9 mouse cellular contexts compared by ENCODE assay signal in genomic region chr13:43239790-43240216, GRCm38 (mm10).
DNase-seq lines count a peak whose midpoint lies in the region; ATAC-seq and TF ChIP-seq lines count a peak whose summit lies in the region.
"Had no signal": no experiment of that assay in that cellular context is flagged by ENCODE, and none has a peak within 500 bp of the region (broad histone marks: within the 10 kb centered on the region; RNA-seq: fewer than 3 reads in every experiment).

No protein-coding gene starts in this region.

- 86% methylated on average over 11 of the region's 11 CpGs for WGBS in embryonic facial prominence, embryonic 13.5 days
- WGBS in embryonic facial prominence, embryonic 10.5 days, result 92% methylated on average over 11 of the region's 11 CpGs
- WGBS in kidney, postnatal 0 days, result 40% methylated on average over 11 of the region's 11 CpGs

- no peak for DNase-seq in embryonic facial prominence, embryonic 10.5 days (ENCODE audit: low spot score)
- DNase-seq in right cerebral cortex, adult 2 months (ENCODE audit: low spot score in 2 of 2), result peak; percentile 66
- no peak for DNase-seq in right cerebral cortex, postnatal 14 days
- DNase-seq in kidney, postnatal 0 days (ENCODE audit: low spot score), result peak; percentile 90
- DNase-seq in splenic B cell, adult 2 months (ENCODE audit: low read depth, low spot score), result peak; percentile 69
- no peak for DNase-seq in cerebellum, adult 18-20 months
- no peak for DNase-seq in thymus, postnatal 10 days (ENCODE audit: low spot score in 2 of 2)

- H3K36me3 ChIP-seq in embryonic facial prominence, embryonic 13.5 days, result no peaks in the 10 kb centered on the region
- H3K36me3 ChIP-seq in embryonic facial prominence, embryonic 10.5 days (replicated peaks), result no peaks in the 10 kb centered on the region
- no peaks in the 10 kb centered on the region for H3K36me3 ChIP-seq in kidney, postnatal 0 days (ENCODE audit: insufficient read depth, low read length)
- no peaks in the 10 kb centered on the region for H3K36me3 ChIP-seq in splenic B cell, adult 2 months (ENCODE audit: control insufficient read depth, insufficient read depth, low read length, poor library complexity, severe bottlenecking)

- no peaks in the 10 kb centered on the region for H3K27me3 ChIP-seq in embryonic facial prominence, embryonic 13.5 days
- no peaks in the 10 kb centered on the region for H3K27me3 ChIP-seq in embryonic facial prominence, embryonic 10.5 days (replicated peaks; ENCODE audit: low read depth, poor library complexity, severe bottlenecking)
- no peaks in the 10 kb centered on the region for H3K27me3 ChIP-seq in kidney, postnatal 0 days (ENCODE audit: insufficient read depth, low read length)
- H3K27me3 ChIP-seq in splenic B cell, adult 2 months (ENCODE audit: control insufficient read depth, insufficient read depth, low read length, poor library complexity, severe bottlenecking), result no peaks in the 10 kb centered on the region

- ATAC-seq in embryonic facial prominence, embryonic 13.5 days (ENCODE audit: insufficient number of reproducible peaks, insufficient read depth, low FRiP score, low TSS enrichment, low read depth), result no peak
- ATAC-seq in kidney, postnatal 0 days (replicated peaks; ENCODE audit: low FRiP score, low read depth), result 0 out of 2 replicates have a peak, but pooled peaks have one; percentile 13

- H3K9ac ChIP-seq in embryonic facial prominence, embryonic 13.5 days, result 0 out of 2 replicates have a peak overlapping the region, but pooled peaks have one; percentile 2
- H3K9ac ChIP-seq in kidney, postnatal 0 days (ENCODE audit: low read depth, low read length), result no peak overlapping the region

- no peak overlapping the region for H3K4me3 ChIP-seq in embryonic facial prominence, embryonic 13.5 days
- no peak overlapping the region for H3K4me3 ChIP-seq in embryonic facial prominence, embryonic 10.5 days
- H3K4me3 ChIP-seq in kidney, postnatal 0 days (replicated peaks; ENCODE audit: low read depth, low read length), result no peak overlapping the region
- H3K4me3 ChIP-seq: erythroblast, embryonic 14.5 days had no signal

- H3K27ac ChIP-seq in embryonic facial prominence, embryonic 13.5 days, result no peak overlapping the region
- H3K27ac ChIP-seq in embryonic facial prominence, embryonic 10.5 days (replicated peaks), result no peak overlapping the region
- H3K27ac ChIP-seq in kidney, postnatal 0 days, result no peak overlapping the region

- no peaks in the 10 kb centered on the region for H3K9me3 ChIP-seq in embryonic facial prominence, embryonic 13.5 days
- no peaks in the 10 kb centered on the region for H3K9me3 ChIP-seq in embryonic facial prominence, embryonic 10.5 days
- H3K9me3 ChIP-seq in kidney, postnatal 0 days (replicated peaks; ENCODE audit: low read length), result no peaks in the 10 kb centered on the region

- H3K4me2 ChIP-seq in embryonic facial prominence, embryonic 13.5 days, result no peak overlapping the region
- 0 out of 2 replicates have a peak overlapping the region, but pooled peaks have one; percentile 6 for H3K4me2 ChIP-seq in kidney, postnatal 0 days (ENCODE audit: low read length)

- no peak for TF ChIP-seq CTCF in kidney, postnatal 0 days (IDR thresholded peaks at IDR 0.05; ENCODE audit: low read depth)

- peaks cover 43% of the 10 kb centered on the region for H3K4me1 ChIP-seq in embryonic facial prominence, embryonic 13.5 days
- peaks cover 26% of the 10 kb centered on the region for H3K4me1 ChIP-seq in embryonic facial prominence, embryonic 10.5 days
- H3K4me1 ChIP-seq in kidney, postnatal 0 days (replicated peaks; ENCODE audit: insufficient read depth, low read length), result peaks cover 18% of the 10 kb centered on the region

Comparison
In these comparisons a context has a peak if more than half of its experiments do, and no peak if none do; other contexts are left out.
1. DNase-seq: peak in right cerebral cortex, adult 2 months (2 of 2), kidney, postnatal 0 days (single experiment) and splenic B cell, adult 2 months (single experiment); none in embryonic facial prominence, embryonic 10.5 days (single experiment), right cerebral cortex, postnatal 14 days (single experiment), cerebellum, adult 18-20 months (0 of 2) and thymus, postnatal 10 days (0 of 2).